Mouse (Mus musculus) gastrocnemius, postnatal 25 days (tissue): ENCODE measurements around the gene Chn2. TPM values are rescaled to one million over a fixed set of nuclear protein-coding genes. Genes with fewer than 3 reads are reported as not detected.

Experiments
- DNase-seq: peaks from one replicate; pipeline ENCODE4 v3.0.0; 2022
- long read RNA-seq, 2 experiments: library from polyadenylated mRNA; stranded (forward); transcript quantifications; one replicate each; pipeline ENCODE4 v2.0.0; 2021
- total RNA-seq, 2 experiments: library from RNA; stranded (reverse); gene quantifications; 1 replicate in 1 of 2; 2 replicates in 1 of 2; pipeline ENCODE4 v1.2.3; 2021

Gene Chn2
- 1 to 10 TPM; 1.8 to 2.2 TPM for total RNA-seq
- long read RNA-seq, experiment 1, partial matches to known transcripts = 0 of 6 reads
- long read RNA-seq, experiment 1, other reads (novel, unspliced or antisense) = 5 of 6 reads
- long read RNA-seq, experiment 2, partial matches to known transcripts = 0 of 5 reads
- long read RNA-seq, experiment 2, other reads (novel, unspliced or antisense) = 4 of 5 reads

DNA sequence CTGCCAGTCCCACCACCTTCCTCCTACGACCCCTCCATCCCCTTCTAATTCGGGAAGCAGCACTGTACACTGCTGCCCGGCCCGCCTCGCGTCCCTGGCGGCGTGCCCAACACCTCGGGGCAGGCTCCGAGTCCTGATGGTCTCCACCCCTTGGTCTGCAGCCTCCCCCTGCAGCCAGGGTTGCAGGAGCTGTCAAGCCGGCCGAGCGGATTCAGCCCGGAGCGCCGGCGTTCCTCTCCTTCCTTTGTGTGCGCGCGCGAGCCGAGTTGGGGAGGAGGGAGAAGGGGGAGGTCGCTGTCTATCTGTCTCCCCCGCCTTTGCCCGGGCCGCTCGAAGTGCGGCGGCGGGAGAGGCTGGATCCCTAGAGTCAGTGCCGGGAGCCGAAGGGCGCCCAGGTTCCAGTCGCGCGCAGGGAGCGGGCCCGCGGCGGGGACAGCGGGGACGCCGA, at the start of gene Chn2:
Gene Chn2 (plus strand): TSS at position 198 of the 448 bp plus-strand sequence.
- DNase-seq = peak; percentile 35

DNA sequence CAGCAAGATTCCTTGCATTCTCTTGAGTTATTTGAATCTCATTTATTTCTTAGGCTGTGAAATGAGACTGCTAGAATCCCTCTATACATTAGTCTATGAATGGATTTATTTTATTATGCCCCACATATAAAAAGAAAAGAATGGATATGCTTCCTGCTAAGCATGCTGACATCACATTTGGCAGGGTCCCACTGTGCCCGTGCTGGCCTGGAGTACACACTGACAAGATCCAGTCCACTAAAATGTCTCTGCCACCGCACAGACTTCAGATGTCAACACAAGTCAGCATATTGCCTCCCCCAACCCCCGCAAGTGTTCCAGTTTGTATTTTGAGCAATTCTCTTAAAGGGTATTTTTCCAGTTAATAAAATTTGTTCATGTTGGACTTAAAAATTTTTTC, 47.0 kb upstream of the Chn2 start:
- no peak for DNase-seq

DNA sequence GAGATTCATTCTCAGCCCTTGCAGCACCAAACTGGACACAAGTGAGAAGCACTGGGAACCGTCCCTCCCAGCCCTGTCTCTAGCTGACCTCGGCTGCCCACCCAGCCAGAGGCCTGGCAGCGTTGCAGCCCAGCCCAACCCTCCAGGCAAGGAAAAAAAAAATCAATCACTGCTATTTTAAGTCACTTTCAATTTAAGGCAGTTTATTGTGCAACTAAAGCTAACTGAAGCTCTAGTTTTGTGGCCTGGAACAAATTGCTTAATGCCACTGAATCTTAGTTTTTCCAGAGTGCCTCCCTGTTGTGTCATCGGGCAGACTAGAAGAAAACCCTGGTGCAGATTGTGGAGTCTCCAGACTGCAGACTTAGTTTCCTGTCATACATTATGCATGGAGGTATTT, 43.8 kb upstream of the Chn2 start:
- no peak for DNase-seq

DNA sequence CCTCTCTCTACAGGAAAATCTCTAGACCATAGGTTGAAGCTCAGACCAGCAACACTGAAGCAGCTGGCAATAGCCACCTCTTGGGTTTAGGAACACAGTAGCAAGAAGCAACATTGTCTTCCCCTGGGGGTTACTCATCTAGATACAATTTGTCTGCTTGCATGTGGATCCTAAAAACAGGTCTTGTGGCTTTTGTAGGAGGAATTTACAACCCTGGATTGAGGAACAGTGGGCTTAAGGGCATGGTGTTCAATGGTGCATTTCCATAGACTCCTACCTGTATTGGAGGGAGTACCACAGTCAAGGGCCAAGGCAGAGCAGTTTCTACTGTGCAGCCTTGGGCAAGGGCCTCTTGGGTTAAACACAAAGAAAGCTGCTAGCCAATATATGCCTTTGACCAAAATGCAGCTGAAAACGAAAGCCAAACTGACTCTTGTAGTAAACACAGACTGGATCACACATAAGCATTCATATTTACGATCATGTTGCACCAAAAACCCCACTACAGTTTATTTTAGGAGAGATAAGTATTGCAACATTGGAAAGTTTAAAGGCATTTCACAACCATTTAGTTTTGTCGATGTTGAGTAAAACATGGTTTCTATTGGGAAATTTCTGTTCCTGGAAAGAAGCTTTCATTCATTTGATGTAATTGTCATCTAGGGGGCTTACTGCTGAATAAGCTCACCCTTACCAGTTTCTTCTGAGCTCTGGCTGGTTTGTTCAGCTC, 43.0 kb upstream of the Chn2 start:
- no peak for DNase-seq

DNA sequence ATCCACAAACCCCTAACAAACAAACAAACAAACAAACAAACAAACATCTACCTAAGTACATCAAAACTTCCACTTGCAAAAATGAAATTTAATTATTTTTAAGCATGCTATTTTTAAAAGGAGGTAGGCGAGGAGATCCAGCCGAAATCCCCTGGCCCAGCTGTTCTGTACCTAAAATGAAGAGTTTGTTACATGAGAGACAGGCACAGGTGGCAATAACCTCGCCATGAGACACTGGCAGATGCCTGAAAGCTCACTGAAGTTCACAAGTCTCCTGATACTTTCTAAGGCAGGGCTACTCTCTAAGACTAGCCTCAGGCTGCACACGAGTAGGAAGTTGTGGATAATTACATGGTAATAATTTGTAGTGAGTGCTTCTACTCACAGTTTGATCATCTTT, 34.1 kb upstream of the Chn2 start:
- no peak for DNase-seq

DNA sequence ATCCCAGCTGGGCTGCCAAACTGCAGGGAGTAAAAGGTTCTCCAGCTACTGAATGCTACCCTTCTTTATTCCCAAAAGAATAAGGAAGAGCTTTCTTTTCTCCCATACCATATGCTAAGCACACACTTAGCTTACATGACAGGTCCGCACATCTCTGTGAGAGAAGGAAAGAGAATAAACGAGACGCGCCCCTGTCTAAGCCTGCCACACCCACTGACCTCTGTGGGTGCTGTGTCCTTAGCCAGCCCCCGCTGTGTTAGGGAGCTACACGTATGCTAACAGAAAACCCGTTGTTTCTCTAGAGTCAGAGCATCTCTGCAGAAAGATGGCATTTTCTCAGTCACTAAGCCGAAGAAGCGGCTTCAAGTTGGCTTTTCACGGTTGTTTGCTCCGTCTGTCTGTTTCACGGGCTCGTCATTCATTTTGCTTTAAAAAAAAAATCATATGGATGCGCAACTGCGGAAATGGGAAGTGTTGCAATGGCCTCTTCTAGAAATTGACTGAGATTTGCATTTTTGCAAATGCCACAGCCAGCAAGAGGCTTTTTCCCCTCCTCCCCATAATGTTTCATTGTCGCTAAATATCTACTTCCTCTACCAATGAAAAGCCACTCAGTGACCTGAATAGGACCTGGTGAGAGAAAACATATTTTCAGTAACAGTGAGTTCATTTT, 30.8 kb upstream of the Chn2 start:
- no peak for DNase-seq

DNA sequence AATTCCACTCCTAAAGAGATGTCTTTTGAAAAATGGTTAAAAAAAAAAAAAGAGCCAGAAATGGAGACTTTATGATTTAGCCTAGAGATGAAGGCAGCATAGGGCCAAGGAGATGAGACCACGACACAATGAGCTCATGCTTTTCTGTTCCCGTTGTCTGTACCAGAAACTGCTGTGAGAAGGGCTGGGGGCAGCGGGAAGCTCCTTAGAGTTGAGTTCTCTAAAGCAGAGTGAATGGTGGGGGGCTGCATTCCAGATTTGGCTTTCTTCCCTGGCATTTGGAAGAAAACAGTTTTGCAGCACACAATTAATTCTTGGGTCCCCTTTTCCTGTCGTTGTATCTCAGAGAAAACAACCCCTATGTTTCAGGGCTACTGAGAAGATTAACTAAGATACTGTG, 30.1 kb upstream of the Chn2 start:
- no peak for DNase-seq

DNA sequence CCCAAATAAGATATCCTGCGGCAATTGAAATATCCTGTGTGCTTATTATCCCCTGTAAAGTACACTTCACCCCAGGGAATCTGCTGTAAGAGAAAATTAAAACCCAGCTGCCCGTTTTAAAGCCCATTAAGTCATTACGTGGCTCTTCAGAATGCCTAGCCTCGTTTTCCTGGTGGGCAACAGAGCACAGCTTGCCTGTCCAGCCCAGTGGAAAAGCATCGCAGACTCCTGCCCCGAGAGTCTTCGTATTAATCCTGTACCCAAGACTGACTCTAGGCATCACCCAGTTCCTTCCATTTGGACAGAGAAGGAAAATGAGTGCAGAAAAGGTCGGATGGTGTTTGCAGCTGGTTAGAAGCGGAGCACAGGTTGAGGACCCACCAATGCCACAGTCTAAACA, 29.0 kb upstream of the Chn2 start:
- no peak for DNase-seq

DNA sequence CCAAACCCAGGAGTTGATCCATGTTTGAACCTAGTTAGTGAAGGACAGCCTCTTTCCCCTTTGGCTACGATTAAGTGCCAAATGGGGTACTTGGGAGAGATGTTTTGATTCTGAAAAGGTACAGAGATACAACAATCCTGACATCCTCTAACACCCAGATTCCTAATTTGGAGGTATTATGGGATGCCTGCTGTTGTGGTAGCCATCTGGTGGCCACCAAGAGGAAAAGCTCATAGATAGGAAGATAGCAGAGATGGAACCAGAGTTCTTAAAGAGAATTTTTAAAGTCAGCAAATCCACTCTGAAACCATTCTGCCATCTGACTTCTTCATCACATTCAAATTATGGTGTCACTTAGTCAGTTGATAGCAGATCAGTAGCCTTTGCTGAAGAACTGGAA, 27.2 kb upstream of the Chn2 start:
- DNase-seq = no peak

DNA sequence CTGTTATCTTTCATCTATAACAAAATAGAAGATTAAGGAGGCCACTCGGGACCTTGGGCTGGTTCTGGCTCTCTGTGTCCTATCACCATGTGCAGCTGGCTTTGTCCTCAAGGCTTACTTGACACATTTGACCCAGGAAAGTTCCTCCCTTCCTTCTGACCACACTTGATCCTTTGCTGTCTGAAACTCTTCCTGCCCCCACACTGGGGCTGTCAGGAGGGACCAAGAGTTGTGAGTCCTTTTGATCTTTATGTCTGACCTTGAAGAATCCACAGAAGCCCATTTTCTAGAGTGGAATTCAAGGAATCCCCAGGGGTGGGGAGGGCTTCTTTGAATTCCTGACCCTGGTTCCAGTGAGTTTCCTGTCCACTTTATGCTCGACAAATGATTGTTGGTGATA, 21.3 kb upstream of the Chn2 start:
- no peak for DNase-seq

DNA sequence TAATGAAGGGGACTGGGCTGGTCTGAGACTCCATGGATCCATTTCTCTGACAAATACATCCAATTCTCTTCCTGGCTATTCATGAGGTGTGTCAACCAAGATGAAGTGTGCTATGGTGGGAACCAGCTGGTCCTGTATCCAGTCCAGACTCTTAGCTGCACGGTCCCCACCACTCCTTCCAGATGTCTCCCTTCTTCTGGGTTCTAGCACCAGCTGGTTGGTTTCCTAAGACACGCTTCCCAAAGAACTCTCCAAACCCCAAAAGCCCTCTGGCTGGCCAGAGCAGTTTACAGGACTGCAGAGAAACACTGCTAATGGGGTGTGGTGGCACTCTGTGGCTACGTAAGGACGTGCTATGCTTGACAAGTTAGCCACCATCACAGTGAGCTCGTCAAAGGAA, 20.5 kb upstream of the Chn2 start:
- no peak for DNase-seq

DNA sequence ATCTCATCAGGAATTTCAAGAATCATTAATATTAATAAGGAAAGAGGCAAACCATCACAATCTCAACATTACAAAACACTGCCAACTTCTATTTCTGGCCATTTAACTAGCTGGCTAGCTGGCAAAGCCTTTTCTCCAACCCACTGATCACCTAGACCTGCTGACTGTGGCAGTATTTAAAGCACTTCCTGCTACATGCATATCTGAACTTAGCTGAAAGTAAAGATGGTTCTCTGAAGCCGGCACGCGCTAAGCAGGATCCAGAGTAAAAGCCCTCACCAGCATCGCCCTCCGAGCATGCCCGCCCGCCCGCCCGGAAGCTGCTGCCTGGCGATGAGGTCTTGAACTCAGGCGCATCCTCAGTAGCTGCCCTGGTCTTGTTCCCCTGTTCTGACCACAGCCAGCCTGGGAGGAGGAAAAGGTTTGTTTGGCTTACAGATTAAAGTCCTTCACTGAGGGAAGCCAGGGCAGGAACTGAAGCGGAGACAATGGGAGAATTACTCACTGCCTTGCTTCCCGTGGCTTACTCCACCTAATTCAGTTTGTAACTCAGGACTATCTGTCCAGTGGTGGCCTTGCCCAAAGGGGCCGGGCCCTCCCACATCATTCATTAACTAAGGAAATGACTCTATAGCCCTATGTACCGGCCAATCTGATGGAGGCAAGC, 18.1 kb upstream of the Chn2 start:
- DNase-seq = no peak

DNA sequence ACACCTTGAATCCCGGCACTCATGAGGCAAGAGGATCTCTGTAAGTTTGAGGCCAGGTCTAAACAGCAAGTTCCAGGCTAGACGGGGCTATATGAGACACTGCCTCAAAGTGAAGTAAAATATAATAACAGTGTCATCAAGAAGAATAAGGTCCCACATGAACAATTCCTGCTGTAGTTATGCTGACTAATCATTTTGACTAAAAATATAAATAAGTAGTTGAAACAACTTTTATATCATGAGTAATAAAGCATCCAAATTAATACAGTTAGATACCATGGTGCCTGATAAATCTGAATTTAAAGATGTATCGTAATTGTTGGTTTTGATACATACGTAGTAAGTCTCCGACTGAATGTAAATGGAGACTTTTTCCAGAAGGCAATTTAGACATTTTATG, 15.5 kb upstream of the Chn2 start:
- DNase-seq = no peak

DNA sequence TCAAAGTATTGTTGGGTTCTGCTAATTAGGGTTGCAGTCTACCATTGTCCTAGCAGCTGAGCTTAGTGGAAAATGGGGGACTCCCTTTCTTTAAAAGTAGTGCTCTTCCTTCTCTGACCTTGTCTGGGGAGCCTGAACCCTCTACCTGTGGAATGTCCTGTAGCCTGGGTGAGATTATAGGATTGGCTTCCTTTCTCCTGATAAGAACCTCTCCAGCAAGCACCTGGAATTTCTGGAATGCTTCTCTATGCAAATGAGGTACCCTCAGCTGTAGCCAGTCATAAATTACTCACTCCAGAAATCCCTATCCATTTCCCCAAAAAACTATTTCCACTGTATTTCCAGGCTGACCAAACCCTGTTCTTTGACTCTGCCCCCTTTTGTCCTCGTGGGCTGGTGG, 10.6 kb upstream of the Chn2 start:
- DNase-seq = no peak

DNA sequence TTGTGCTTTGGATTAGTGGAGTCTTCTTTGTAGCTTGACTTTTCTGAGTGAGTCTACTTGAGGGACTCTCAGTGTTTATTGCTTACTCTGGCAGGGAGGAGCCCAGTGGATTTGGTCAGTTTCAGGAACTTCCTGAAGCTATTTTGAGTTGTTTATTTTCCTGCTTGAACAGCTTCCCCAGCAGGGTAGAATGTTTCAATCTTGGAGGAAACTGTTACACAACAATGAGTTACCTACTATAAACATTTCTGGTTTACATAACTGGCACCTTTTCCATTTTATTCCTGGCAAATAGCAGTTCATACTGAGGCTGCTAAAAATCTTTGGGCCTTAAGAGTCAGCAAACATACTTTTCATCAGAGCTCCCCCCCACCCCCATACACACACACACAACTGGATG, 9.0 kb upstream of the Chn2 start:
- DNase-seq = no peak

DNA sequence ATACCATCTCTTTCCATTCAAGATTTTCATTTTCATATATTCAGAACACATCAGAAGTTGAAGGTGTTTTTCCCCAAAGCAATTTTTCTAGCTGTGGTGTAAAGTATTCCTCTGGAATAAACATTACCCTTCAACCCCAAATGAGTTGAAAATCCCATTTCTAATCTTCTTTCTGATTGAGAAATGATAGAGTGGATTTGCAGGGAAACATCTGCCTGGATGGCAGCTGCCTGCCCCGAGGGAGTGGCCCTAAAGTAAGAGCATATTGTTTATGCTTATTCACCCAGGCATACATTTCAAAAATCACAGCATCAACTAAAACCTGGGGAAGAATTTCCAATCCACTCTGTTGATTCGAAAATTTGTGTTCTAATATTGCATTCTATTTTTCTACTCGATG, 8.6 kb upstream of the Chn2 start:
- DNase-seq = no peak

DNA sequence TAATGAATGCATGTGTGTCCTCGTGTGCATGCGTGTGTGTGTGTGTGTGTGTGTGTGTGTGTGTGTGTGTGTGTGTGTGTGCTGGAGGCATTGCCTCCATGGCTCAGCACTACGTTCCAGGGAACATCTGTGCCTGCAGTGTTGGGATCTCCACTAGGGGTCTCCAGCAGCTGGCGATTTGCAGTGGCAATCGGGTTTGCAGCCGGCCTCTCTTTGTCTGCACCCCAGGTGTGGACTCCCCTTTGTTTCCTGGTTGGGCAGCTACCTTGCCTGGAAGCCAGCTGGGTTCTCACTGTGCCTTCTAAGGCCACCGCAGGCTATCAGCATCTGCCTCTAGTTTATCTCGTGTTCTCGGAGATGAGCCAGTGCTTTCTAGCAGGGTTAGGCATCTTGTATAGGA, 4.9 kb upstream of the Chn2 start:
- DNase-seq = peak; percentile 41

DNA sequence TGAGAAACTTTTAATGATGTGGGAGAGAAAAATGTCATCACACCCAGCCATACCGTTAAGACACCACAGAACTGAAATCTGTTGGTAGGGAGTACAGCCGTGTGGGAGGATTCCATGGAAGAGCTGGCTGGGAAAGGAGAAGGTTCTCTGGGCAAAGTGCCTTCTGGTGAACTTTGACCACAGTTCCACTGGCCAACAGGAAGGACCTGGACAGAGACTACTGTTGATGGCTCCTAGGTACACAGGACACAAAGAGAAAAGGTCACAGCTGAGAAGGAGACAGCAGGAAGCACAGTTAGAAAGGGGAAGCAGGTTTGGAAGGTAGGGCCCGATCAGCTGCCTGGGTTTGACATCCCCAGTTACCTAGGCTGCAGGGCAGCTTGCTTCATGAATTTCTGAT, 3.8 kb upstream of the Chn2 start:
- DNase-seq = no peak

DNA sequence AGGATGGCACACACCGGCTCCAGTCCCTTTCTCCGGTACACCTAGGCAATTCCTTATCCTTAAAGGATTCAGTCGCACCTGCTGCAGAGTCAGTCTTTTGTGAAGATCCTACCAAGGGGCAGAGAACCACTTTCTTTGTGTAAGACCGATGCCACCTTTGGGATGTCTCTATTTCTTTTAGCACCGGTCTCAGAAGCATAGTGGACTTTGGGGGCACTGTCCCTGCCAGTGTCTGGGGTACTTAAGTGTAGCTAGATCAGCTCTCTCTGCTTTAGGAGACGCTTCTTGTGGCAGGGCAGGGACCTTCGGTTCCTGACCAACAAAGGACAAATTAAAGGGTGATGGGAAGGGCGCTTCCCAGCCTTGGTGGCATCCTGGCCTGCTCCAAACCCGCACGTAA, 488 bp upstream of the Chn2 start:
- no peak for DNase-seq

DNA sequence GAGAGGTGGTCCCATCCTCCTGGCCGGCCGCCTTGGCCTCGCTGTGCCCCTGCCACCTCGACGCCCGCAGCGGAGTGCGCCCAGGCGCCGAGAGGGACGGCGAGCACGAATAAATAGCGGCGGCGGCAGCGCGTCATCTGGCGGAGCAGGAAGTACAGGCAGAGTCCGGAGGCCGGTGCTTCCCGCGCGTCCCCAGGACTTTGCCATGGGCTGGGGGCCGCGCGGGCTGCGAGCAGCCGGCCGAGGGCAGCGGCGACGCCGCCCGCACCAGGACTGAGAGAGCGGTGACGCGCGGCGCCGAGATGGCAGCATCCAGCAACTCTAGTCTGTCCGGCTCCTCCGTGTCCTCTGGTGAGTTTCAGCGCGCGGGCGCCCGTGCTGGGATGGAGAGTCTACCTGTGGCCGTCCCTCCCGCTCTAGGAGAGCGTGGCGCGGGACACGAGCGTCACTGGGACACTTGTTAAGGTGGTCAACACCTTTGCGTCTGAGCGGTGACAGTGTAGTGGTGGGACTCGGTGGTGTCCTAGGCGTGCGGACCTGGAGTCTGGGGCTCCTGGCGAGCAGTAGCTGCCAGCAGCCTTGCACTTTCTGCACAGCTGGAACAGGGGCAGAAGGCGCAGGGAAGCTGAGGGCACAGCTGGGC, 572 bp downstream of the Chn2 start:
- DNase-seq = peak; percentile 55

DNA sequence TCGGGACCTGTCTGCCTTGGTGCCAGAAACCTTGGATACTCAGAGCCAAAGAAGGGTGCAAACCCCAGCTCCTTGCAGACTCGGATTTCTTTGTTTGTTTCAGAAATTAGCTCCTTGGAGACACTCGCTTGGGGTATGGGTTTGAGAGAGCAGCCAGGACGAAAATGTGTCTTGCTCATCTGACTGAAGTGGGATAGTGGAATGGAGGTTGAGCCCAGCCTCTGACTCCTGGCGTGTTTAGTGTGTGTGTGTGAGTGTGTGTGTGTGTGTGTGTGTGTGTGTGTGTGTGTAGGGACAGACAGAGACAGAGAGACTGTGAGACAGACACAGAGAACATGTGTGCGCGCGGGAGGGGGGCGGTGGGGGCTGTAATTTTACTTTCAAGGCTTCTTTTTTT, 1.1 kb downstream of the Chn2 start:
- DNase-seq = no peak

DNA sequence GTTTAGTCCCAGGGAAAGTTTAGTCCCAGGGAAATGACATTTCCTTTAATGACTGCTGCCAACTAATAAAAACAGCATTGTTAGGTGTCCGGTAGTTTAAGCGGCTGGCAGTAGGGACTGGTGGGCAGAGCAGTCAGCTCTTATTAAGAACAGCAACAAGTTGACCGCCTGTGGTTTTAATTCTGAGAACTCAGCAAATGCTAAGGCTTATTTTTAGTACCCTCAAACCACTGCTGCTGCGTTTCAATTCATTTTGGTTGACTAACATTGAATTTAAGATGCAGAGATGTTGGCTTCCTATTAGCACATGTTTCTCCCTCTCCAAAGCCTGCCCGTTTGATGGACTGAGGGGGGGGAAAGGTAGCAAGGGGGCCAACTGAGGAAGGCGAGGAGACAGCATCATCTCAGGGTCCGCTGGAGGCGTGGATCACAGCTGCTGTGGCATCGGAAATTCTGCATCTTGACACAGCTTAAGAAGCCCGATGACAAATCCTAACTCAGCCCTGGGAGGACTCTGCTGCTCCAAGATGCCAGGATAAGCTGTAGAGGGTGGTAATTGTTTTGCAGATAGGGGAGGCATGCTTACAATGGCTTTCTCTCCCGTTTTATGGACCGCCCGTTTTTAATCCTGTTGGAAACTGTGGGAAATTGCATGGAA, 2.2 kb downstream of the Chn2 start:
- no peak for DNase-seq
